Mouse (Mus musculus) liver, adult (tissue): ENCODE measurements at regions not wholly inside any gene's neighbourhood (a gene's known extent, or its start where the extent isn't known, plus 50 kb on each side); places are given as distances from the start of the nearest gene placed in this dataset.

Experiments
- GATA4 ChIP-seq: IDR thresholded peaks from 2 replicates; pipeline ENCODE4 v1.6.1; 2014; ENCODE audit warnings: mild to moderate bottlenecking, low read length; ENCODE audit not compliant: insufficient replicate concordance

- no peak for TF ChIP-seq GATA4
These were observed 65.6 kb upstream of the Cd180 start for GRCm38 (mm10) chr13:102627786-102628185.

- TF ChIP-seq GATA4, result no peak
These were observed 64.2 kb upstream of the Cd180 start for GRCm38 (mm10) chr13:102629176-102629575.

- no peak for TF ChIP-seq GATA4
These were observed 59.0 kb upstream of the Cd180 start for GRCm38 (mm10) chr13:102634236-102634957.

- no peak for TF ChIP-seq GATA4
These were observed 57.3 kb upstream of the Cd180 start for GRCm38 (mm10) chr13:102636032-102636431.

- TF ChIP-seq GATA4, result no peak
These were observed 56.3 kb upstream of the Cd180 start for GRCm38 (mm10) chr13:102637059-102637458.

GRCm38 (mm10) chr13:102639651-102640050, 53.7 kb upstream of the Cd180 start:
- TF ChIP-seq GATA4, result no peak

GRCm38 (mm10) chr13:102640171-102640570, 53.2 kb upstream of the Cd180 start:
- no peak for TF ChIP-seq GATA4
